Mouse (Mus musculus) NIH3T3 (cell line): ENCODE results near the gene B4galnt1.

Experiments
- DNase-seq: peaks from one replicate; pipeline ENCODE4 v3.0.0-alpha.2; 2012; ENCODE audit warnings: low read depth

B4galnt1 gene

DNA sequence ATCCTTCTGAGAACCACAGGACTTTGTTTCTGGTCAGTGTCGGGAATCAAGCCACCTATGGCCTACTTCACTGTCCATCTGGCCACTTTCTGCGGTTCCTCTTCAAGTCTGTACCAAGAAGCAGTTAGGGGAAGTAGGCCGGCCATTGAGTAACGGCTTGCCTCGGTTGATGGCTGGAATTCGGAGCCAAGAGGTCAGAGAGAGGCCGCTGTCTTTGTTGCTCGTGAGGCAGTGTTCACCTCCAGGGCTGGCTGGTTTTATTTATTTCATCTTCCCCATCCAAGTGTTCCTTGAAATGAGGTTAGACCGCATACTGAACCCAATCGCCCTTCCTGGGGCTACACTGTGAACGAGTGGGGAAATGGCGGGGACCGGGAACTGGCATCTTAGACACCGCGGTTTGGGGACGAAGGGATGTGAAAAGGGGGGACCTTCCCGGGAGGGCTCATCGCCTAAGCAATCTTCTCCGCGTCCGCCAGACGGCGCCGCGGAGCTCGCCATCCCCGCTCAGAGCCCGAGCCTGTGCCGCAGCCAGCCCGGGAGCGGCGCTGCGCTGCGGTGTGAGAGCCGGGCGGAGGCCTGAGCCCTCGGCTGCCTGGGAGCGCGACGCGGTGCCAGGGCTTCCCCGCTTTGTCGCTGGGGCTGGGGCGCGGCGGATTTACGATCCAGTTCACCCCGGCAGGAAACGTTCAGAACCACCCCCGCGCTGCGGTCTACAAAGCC lies at the start of gene B4galnt1:
Gene B4galnt1 (plus strand): TSS at position 595 of the 723 bp plus-strand sequence.
- DNase-seq, result peak; percentile 90

GRCm38 (mm10) chr10:127118470-127118869 lies 46.6 kb upstream of the B4galnt1 start:
- no peak for DNase-seq

GRCm38 (mm10) chr10:127119229-127119628 lies 45.8 kb upstream of the B4galnt1 start:
- DNase-seq, result no peak

DNA sequence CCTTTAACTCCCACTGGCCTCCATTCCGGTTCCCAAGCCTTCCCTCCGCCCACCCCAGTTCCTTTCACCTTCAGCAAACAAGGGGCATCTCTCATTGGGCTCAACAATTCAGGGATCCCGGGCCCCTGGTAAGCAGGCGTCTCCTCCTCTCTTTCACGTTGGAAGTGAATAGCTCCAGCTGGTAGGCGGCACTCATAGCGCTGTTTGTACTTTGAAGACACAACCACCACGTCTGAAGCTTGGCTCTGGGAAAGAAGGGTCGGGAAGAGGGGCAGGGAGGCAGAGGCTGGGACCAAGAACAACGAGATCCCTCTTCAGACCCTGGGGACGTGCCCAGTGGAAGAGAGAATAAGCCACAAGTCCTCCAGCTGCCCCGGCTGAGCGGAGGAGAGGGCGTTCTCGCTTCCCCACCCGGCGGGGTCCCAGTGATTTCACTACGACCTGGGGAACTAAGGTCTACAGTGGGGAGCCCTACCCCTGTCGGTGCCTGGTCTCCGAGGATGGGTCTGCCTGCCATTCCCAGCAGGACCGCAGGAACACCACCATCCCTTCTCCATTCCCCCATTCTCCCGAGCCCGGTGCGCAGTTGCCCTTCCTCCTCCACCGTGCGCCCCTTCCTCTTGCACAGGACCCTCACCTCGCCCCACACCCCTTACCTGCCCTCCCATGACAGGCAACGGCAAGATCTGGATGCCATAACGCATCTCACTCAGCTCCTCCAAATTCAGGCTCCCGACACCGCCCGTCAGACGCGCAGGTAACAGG lies 44.5 kb upstream of the B4galnt1 start:
- no peak for DNase-seq

GRCm38 (mm10) chr10:127121066-127121477 lies 44.0 kb upstream of the B4galnt1 start, which contains the start of gene Os9:
Gene Os9 (minus strand): TSS chr10:127121131.
- peak; percentile 99 for DNase-seq

- DNase-seq, result no peak
Observed at GRCm38 (mm10) chr10:127122018-127122417, 43.0 kb upstream of the B4galnt1 start.

DNA sequence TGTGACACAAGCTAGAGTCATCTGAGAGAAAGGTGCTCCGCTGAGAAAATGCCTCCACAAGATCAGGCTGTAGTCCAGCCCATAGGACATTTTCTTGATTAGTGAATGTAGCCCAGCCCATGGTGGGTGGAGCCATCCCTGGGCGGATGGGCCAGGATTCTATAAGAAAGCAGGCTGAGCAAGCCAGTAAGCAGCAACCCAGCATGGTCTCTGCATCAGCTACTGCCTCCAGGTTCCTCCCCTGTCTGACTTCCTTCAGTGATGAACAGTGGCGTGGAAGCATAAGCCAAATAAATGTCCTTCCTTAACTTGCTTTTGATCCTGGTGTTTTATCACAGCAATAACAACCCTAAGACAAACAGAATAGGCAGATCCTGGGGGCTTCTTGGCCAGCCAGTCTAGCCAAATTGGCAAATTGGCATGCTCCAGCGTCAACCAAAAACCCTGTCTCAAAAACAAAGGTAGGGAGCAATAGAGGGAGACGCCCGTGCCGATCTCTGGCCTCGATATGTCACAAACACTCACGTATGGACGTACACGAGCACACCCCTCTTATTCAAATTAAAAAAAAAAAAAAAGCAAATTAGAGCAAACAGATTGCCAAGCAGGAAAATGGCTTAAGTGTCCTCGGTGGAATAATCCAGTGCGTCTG lies 42.1 kb upstream of the B4galnt1 start:
- peak; percentile 65 for DNase-seq

DNA sequence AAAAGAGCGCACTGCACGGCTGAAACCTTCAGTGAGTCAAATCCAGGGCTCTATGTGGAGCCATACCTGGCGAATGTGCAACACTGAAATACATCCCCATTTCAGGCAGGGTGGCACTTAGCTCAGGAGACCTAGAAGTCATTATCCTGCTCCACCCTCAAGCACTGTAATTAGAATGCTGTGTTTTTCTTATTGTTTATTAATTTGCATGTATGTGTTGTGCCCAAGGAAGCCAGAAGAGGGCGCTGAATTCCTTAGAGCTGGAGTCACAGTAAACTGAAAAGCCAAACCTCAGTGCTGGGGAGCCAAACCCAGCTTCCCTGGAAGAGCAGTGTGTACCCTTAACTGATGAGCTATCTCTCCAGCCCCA lies 41.6 kb upstream of the B4galnt1 start:
- peak; percentile 90 for DNase-seq

DNA sequence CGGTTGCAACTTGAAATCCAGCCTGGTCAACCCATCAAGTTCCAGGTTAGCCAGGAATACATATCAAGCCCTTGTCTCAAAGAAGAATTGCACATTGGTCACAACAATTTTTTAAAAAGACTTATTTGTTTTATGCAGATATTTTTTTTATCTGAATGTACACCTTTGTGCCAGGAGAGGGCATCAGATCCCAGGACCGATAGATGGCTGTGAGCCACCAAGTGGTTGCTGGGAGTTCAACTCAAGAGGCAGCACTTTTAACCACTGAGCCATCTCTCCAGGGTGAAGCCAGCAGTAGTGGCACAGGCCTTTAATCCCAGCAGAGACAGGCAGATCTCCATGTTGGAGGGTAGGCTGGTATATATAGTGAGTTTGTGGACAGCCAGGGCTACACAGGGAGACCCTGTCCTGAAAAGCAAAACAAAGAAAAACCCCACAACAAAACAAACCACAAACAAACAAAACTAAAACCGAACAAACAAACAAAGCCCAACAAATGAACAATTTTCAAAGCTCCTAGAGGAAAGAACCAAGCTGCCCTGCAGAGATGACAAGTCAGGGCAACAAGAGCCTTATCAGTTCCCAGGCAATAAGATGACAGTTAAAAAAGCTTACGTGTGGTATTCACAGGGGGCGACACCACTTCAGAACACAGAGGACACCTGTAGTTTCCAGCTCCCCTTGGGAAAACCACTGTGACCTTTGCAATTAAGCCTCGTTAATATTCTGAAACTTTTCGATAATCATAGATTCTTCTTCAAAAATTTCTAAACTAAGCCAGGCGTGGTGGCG lies 39.6 kb upstream of the B4galnt1 start:
- DNase-seq, result peak; percentile 84

GRCm38 (mm10) chr10:127126579-127126978 lies 38.4 kb upstream of the B4galnt1 start:
- no peak for DNase-seq

DNA sequence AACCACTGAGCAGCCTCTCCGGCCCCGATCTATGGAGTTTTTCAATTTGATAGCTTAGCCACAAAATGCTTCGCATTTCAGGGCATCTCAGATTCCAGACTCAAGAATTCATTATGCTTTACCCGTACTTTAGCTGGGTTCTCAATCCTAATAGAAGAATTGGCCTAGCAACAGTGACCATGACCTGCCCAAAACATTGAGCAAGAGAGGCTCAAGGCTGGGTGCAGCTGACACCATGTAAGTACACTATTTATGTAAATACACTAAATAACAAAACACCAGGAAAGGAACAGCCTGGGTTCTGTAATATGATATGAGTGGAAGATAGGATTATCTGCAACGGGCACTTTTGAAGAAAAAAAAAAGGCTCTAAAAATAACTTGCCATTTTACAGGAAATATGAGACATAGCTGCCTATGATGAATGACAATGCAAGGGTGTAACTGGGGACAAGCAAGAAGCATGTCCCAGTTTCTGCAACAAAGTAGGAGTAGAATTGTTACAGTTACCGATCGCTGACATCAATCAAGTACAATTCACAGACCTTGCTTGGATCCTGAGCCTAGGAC lies 37.2 kb upstream of the B4galnt1 start:
- DNase-seq, result peak; percentile 75

DNA sequence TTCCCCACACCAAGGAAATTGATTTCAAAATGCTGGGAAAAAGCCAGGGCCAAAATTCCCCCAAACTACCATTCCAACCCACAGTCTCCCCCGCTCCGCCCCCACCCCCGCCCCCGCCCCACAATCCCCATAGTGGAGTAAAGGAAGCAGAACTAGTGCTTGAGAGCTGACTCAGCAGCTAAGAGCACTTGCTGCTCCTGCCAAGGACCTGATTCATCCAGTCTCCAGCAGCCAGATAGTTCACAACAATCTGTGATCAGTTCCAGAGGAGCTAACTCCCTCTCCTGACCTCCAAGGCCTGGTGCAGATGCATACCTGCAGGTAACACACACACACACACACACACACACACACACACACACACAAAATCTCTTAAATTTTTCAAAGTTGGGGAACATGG lies 35.6 kb upstream of the B4galnt1 start:
- peak; percentile 86 for DNase-seq

GRCm38 (mm10) chr10:127132469-127132868 lies 32.6 kb upstream of the B4galnt1 start:
- DNase-seq, result no peak

DNA sequence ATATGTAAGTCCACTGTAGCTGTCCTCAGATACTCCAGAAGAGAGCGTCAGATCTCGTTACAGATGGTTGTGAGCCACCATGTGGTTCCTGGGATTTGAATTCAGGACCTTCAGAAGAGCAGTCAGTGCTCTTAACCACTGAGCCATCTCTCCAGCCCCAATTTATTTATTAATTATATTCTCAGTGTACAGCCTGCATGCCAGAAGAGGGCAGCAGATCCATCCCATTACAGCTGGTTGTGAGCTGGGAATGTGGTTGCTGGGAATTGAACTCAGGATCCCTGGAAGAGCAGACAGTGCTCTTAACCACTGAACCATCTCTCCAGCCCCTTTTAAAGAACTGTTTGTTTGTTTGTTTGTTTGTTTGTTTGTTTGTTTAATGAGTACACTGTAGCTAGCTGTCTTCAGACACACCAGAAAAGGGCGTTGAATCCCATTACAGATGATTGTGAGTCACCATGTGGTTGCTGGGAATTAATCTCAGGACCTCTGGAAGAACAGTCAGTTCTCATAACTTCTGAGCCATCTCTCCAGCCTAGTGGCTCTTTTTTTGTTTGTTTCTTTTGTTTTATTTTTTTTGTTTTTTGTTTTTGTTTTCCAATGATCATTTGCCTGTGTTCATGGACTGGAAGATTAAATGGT lies 30.5 kb upstream of the B4galnt1 start:
- DNase-seq, result peak; percentile 65

DNA sequence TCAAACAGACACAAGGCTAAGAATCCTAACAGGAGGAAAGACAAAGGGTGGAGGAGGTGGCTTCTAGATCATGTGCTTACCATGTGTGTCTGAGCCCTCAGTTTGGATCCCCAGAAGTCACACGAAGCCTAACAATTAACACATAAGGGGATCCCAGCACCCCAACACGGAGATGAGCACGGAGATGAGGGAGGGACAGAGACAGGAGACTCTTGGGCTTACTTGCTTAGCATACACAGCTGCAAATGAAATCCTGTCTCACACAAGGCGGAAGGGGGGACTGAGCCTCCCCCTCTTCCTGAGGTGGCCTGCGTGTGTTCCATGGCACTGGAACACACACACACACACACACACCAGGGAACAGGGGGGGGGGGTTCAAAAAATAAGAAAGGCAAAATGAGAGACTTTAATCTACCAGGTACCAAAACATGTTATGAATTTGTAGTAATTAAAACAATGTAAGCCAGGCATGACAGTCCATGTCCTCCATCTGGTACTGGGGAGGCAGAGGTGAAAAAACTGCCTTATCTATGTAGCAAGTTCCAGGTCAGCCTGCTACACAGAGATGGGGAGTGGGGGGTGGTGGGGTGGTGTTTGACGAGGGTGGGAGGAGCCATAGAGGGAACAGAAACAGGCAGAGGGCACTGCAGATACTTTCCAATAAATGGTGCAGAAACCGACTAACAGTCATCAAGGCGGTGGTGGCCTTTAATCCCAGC lies 29.7 kb upstream of the B4galnt1 start:
- peak; percentile 5 for DNase-seq

GRCm38 (mm10) chr10:127136510-127136909 lies 28.5 kb upstream of the B4galnt1 start:
- DNase-seq, result peak; percentile 2

- DNase-seq, result peak; percentile 1
Observed at GRCm38 (mm10) chr10:127137896-127138295, 27.1 kb upstream of the B4galnt1 start.

- peak; percentile 1 for DNase-seq
Observed at GRCm38 (mm10) chr10:127138328-127139141, 26.5 kb upstream of the B4galnt1 start.

- peak; percentile 1 for DNase-seq
Observed at GRCm38 (mm10) chr10:127140971-127141370, 24.1 kb upstream of the B4galnt1 start.

DNA sequence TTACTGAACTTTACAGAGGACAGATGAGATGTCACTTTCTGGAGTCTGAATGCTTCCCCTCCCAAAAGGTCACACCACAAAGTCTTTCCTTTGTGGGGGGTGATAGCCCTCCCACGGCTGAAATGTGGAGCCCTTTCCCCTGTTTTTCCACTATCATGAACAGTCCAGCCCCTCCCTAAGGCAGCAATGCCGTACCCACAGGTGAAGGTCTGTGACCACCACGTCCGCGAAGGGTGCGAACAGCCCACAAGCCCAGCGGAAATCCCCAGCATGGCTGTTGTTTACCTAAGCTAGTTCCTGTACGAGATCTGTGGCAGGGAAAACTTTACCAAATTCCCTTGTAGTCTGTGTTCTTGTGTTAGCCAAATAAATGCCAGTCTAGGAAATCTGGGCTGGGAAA lies 23.5 kb upstream of the B4galnt1 start:
- DNase-seq, result peak; percentile 2
